19 mouse cellular contexts compared by ENCODE assay signal in genomic region chr4:58981421-58981820, GRCm38 (mm10). TPM values are rescaled to one million over a fixed set of nuclear protein-coding genes. Genes with fewer than 3 reads are reported as not detected.
"Had no signal": no experiment of that assay in that cellular context is flagged by ENCODE, and none has a peak within 500 bp of the region (broad histone marks: within the 10 kb centered on the region; RNA-seq: fewer than 3 reads in every experiment).

No protein-coding gene starts in this region.

- H3K4me3 ChIP-seq: liver, embryonic 15.5 days; lung, embryonic 15.5 days; megakaryocyte, embryonic 14.5 days; midbrain, embryonic 13.5 days; midbrain, embryonic 15.5 days; neural tube, embryonic 12.5 days; stomach, embryonic 15.5 days had no signal

- H3K9me3 ChIP-seq: liver, embryonic 15.5 days; lung, embryonic 15.5 days; megakaryocyte, embryonic 14.5 days; midbrain, embryonic 13.5 days; midbrain, embryonic 15.5 days; neural tube, embryonic 12.5 days; stomach, embryonic 15.5 days had no signal

- H3K36me3 ChIP-seq: liver, embryonic 15.5 days; midbrain, embryonic 13.5 days; midbrain, embryonic 15.5 days; neural tube, embryonic 12.5 days had no signal

- DNase-seq: liver, postnatal 0 days; lung, postnatal 10 days; right cerebral cortex, postnatal 14 days; thymus, adult 2 months; thymus, postnatal 25 days; thymus, postnatal 4 days had no signal

- H3K4me1 ChIP-seq: neural tube, embryonic 12.5 days had no signal

- H3K9ac ChIP-seq: liver, embryonic 15.5 days; liver, postnatal 0 days; lung, embryonic 15.5 days; midbrain, embryonic 13.5 days; midbrain, embryonic 15.5 days; neural tube, embryonic 12.5 days; stomach, embryonic 15.5 days had no signal

- ATAC-seq: liver, postnatal 0 days; midbrain, embryonic 13.5 days; midbrain, embryonic 15.5 days had no signal

- H3K27ac ChIP-seq: liver, embryonic 15.5 days; lung, embryonic 15.5 days; macrophage; midbrain, embryonic 13.5 days; midbrain, embryonic 15.5 days; neural tube, embryonic 12.5 days; stomach, embryonic 15.5 days; stomach, postnatal 0 days had no signal

- H3K27me3 ChIP-seq: liver, embryonic 15.5 days; lung, embryonic 15.5 days; megakaryocyte, embryonic 14.5 days; midbrain, embryonic 13.5 days; midbrain, embryonic 15.5 days; neural tube, embryonic 12.5 days; stomach, embryonic 15.5 days had no signal

- H3K4me2 ChIP-seq: liver, embryonic 15.5 days; lung, embryonic 15.5 days; midbrain, embryonic 11.5 days; midbrain, embryonic 13.5 days; midbrain, embryonic 15.5 days; neural tube, embryonic 12.5 days; stomach, embryonic 15.5 days had no signal

RNA-seq across cellular contexts. Expression of gene Gm20503, which starts 21.6 kb away (rescaled TPM):
- polyA plus RNA-seq: macrophage; spleen, adult 2 months; testis, adult 2 months; thymus, adult 2 months; urinary bladder, adult 2 months had no signal

RNA-seq across cellular contexts. Expression of gene Zkscan16, which starts 38.0 kb away (rescaled TPM):
- polyA plus RNA-seq: macrophage had no signal
